Mouse (Mus musculus) heart, embryonic 15.5 days (tissue): ENCODE measurements around the gene Pgls. TPM values are rescaled to one million over a fixed set of nuclear protein-coding genes. Genes with fewer than 3 reads are reported as not detected.
A peak's percentile ranks its signal among the peaks of the same experiment; 100 is the strongest.

Experiments
- ATAC-seq: fragments of 200-750 bp; cut with Nextera tagmentation; replicated peaks from 2 replicates; pipeline ENCODE4 v1.8.0; 2017; ENCODE audit warnings: low read depth, moderate TSS enrichment; ENCODE audit not compliant: insufficient number of reproducible peaks, insufficient read depth, low FRiP score
- H3K27ac ChIP-seq: fragments of 300-500 bp; sonication (generic); 2 replicates; pipeline ENCODE4 v1.5.1; 2015; ENCODE audit warnings: mild to moderate bottlenecking, inconsistent platforms
- H3K27me3 ChIP-seq: fragments of 300-500 bp; sonication (generic); 2 replicates; pipeline ENCODE4 v1.6.1; 2015; ENCODE audit warnings: inconsistent platforms
- H3K36me3 ChIP-seq: fragments of 300-500 bp; sonication (generic); 2 replicates; pipeline ENCODE4 v1.6.1; 2015; ENCODE audit warnings: mild to moderate bottlenecking, inconsistent platforms
- H3K4me1 ChIP-seq: fragments of 300-500 bp; sonication (generic); replicated peaks from 2 replicates; pipeline ENCODE4 v1.6.1; 2015; ENCODE audit warnings: inconsistent platforms
- H3K4me2 ChIP-seq: fragments of 300-500 bp; sonication (generic); 2 replicates; pipeline ENCODE4 v1.6.1; 2015; ENCODE audit warnings: inconsistent platforms, mild to moderate bottlenecking, moderate library complexity
- H3K4me3 ChIP-seq: fragments of 300-500 bp; sonication (generic); 2 replicates; pipeline ENCODE4 v1.5.1; 2015; ENCODE audit warnings: mild to moderate bottlenecking, inconsistent platforms
- H3K9ac ChIP-seq: fragments of 300-500 bp; sonication (generic); 2 replicates; pipeline ENCODE4 v1.6.1; 2015; ENCODE audit warnings: mild to moderate bottlenecking, inconsistent platforms
- H3K9me3 ChIP-seq: fragments of 300-500 bp; sonication (generic); replicated peaks from 2 replicates; pipeline ENCODE4 v1.6.1; 2016; ENCODE audit warnings: inconsistent platforms
- WGBS: fragments of 180-500 bp; shearing (Covaris S2); methylation state at CpG from one replicate; pipeline ENCODE4 v1.1.7; 2015; ENCODE audit warnings: mixed read lengths; 5-methylcytosine and 5-hydroxymethylcytosine counted together
- polyA plus RNA-seq: library from polyadenylated mRNA; unstranded; fragments of >200 nt; fragmentation: Nextera tagmentation; extraction: Ambion mirVana; gene quantifications from 2 replicates; pipeline ENCODE4 v1.2.1, GENCODE M21; 2015

Gene Pgls
- polyA plus RNA-seq, 1 experiment from 2014 or later: 159 TPM

DNA sequence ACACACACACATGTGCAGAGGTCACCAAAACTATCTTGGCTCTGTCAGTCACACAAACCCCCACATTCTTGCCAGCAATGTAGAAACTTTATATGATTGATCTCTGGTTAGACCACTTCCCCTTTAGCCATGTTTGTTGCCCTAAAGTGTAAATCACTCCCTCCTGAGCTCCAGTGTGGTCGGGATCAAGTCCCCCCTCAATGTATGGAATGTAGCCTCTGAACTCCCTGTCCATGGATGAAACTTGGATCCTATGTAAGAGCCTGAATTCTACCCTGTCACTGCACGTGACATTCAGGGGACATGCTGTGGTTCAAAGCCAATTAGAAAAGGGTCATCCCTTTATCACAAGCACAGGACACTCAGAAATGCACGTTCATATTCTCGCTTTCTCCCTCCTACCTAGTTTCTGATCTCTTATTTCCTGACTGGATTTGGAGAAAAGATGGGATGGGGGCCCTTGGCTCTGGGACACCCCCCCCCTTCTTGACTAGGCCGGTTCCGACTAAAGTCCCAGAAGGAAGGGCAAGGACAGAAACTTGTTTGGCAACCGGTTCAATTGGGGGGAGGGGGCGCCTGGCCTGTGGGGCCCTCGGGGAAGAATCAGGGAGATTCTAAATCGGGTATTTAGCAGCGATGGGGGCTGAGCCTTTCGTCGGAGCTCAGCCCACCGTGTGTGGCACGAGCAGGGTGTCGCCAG lies 36.6 kb downstream of the Pgls start:
- 7% methylated on average over 16 of the region's 16 CpGs for WGBS
- peak overlapping the region; percentile 57 for H3K4me3 ChIP-seq
- peaks cover 31% of the 10 kb centered on the region for H3K4me1 ChIP-seq
- ATAC-seq: no peak
- H3K9me3 ChIP-seq: peaks cover 10% of the 10 kb centered on the region
- peak overlapping the region; percentile 95 for H3K4me2 ChIP-seq
- peaks cover 19% of the 10 kb centered on the region for H3K36me3 ChIP-seq
- peak overlapping the region; percentile 63 for H3K9ac ChIP-seq
- peaks cover 34% of the 10 kb centered on the region for H3K27me3 ChIP-seq
- peak overlapping the region; percentile 80 for H3K27ac ChIP-seq

DNA sequence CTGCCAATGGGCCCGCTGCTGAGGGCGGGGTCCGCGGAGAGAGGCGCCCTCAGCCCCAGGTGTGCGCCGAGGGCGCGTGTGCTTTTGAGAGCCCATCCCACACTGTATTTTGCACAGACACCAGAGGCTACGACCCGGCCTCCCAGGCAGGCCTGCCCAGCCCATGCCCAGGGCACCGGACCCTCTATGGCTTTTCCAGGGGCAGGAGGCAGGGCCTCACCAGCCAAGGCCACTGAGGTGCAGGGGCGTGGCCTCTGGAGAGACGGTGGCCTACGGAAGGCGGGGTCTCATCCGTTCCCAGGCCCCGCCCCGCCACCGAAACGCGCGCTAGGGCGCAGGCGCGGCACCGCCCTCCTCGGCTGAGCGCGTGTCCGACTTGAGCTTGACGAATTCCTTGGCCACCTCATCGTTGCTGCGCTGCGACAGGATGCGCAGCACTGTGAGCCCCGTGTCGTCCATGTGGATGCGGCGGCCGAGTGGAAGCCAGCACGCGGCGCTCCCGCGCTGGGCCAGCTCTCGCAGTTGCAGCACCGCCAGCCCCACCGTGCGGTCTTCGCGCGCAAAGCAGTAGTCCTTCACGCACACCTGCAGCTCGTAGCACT lies 37.2 kb downstream of the Pgls start:
- H3K4me3 ChIP-seq: peak overlapping the region; percentile 57
- H3K9ac ChIP-seq: peak overlapping the region; percentile 63
- peak overlapping the region; percentile 80 for H3K27ac ChIP-seq
- 1% methylated on average over 55 of the region's 55 CpGs for WGBS
- peaks cover 7% of the 10 kb centered on the region; the same call in 1 of the 2 replicates for H3K9me3 ChIP-seq
- H3K4me1 ChIP-seq: peaks cover 33% of the 10 kb centered on the region
- peak overlapping the region; percentile 95 for H3K4me2 ChIP-seq
- peaks cover 40% of the 10 kb centered on the region for H3K27me3 ChIP-seq
- H3K36me3 ChIP-seq: peaks cover 13% of the 10 kb centered on the region; the same call in 1 of the 2 replicates
- ATAC-seq: peak; percentile 81

DNA sequence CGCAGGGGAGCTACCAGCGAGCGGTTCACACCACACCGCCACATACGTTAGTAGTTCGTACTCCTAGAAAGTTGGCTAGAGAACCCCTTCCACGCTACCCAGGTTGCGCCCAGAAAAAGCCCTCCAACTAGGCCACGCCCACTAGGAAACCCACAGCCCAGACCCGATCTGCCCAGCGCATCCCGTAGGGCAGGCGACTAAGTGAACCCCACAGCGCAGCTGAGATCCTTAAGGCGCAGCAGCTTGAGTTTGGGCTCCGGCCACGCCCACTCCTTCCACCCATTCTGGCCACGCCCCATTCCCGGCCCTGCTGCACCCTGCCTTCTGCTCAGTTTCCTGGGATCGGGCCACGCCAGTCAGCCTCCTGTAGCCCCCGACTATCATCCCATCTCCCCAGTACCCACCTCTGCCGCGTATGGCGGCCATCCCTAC lies 37.8 kb downstream of the Pgls start:
- no peak overlapping the region for H3K27ac ChIP-seq
- no peak for ATAC-seq
- peak overlapping the region; percentile 42; the same call in 1 of the 2 replicates for H3K9ac ChIP-seq
- peaks cover 46% of the 10 kb centered on the region for H3K27me3 ChIP-seq
- peaks cover 7% of the 10 kb centered on the region; the same call in 1 of the 2 replicates for H3K9me3 ChIP-seq
- peaks cover 7% of the 10 kb centered on the region; the same call in 1 of the 2 replicates for H3K36me3 ChIP-seq
- 8% methylated on average over 25 of the region's 25 CpGs for WGBS
- H3K4me2 ChIP-seq: peak overlapping the region; percentile 95
- peak overlapping the region; percentile 57 for H3K4me3 ChIP-seq
- H3K4me1 ChIP-seq: peaks cover 37% of the 10 kb centered on the region

DNA sequence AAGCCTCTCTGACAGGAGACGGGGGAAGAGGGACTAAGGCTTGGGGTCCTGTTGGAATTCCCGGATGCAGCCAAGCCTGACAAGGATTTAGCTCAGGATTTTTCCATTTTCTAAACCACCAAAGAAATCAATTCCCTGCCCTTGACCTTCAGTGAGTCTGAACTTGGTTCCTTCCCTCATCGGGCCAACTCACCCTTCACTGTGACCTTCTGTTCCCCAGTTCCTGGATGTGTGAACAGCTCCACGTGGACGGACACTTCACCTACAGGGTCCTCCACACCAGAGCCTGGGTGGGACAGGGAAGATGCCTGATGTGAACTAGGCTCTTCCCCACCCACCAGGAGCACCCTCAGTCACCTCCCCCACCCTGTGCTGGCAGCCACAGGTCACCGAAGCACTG lies 38.8 kb downstream of the Pgls start:
- whole genome bisulfite sequencing: 82% methylated on average over 6 of the region's 6 CpGs
- Histone ChIP-seq H3K36me3 (no peaks in the 10 kb centered on the region), H3K9me3 (peaks cover 7% of the 10 kb centered on the region; the same call in 1 of the 2 replicates), H3K27me3 (peaks cover 56% of the 10 kb centered on the region), H3K4me2 (no peak overlapping the region), H3K27ac (no peak overlapping the region), H3K9ac (no peak overlapping the region), H3K4me1 (peaks cover 37% of the 10 kb centered on the region), H3K4me3 (no peak overlapping the region)
- no peak for ATAC-seq

DNA sequence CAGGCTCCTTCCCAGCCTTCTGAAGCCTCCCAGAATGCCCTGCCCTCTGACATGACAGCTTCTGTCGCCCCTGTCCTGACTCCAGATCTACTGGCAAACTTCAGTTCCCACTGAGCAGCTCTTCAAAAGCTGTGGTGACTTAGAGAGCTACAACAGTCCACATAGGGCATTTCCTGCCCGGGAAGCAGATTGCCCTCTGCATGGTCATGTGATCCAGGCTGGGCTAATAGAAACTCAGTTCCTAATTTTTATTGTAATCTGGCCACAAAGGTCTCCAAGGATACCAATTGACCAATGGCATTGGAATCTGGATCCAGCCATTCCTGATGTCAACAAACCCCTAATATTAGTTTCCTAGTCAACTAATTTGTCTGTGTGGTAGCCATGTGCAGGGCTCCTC lies 39.9 kb downstream of the Pgls start:
- WGBS: 59% methylated on average over 2 of the region's 2 CpGs

DNA sequence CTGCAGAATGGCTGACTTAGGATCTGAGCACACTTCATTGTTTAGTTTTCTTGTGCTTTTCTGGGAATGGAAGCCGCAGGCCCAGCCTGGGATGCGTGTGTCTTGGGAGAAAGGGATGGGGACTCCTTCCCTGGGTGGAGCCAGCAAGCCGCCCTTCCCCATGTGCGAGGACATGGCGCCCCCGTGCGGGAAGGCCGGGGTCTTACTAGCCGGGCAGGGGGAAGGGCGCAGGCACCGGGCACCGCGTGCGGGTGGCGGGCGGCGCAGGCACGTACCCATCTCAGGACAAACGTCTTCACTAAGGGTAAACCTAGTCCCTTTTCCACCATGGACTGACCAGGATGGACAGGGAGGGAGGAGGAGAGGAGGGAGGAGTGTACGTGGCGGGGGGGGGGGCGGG lies 41.2 kb downstream of the Pgls start:
- Histone ChIP-seq H3K4me1 (peaks cover 24% of the 10 kb centered on the region), H3K36me3 (no peaks in the 10 kb centered on the region), H3K9ac (no peak overlapping the region), H3K27ac (no peak overlapping the region), H3K4me3 (no peak overlapping the region), H3K4me2 (no peak overlapping the region), H3K27me3 (peaks cover 61% of the 10 kb centered on the region), H3K9me3 (peaks cover 7% of the 10 kb centered on the region; the same call in 1 of the 2 replicates)
- no peak for ATAC-seq
- 21% methylated on average over 18 of the region's 22 CpGs for WGBS

More for the DNA sequence above, 39.9 kb downstream of the Pgls start:
- Histone ChIP-seq H3K4me2 (no peak overlapping the region), H3K9me3 (peaks cover 7% of the 10 kb centered on the region; the same call in 1 of the 2 replicates), H3K9ac (no peak overlapping the region), H3K4me3 (no peak overlapping the region), H3K27me3 (peaks cover 61% of the 10 kb centered on the region), H3K27ac (no peak overlapping the region), H3K36me3 (no peaks in the 10 kb centered on the region), H3K4me1 (peaks cover 36% of the 10 kb centered on the region)
- no peak for ATAC-seq

DNA sequence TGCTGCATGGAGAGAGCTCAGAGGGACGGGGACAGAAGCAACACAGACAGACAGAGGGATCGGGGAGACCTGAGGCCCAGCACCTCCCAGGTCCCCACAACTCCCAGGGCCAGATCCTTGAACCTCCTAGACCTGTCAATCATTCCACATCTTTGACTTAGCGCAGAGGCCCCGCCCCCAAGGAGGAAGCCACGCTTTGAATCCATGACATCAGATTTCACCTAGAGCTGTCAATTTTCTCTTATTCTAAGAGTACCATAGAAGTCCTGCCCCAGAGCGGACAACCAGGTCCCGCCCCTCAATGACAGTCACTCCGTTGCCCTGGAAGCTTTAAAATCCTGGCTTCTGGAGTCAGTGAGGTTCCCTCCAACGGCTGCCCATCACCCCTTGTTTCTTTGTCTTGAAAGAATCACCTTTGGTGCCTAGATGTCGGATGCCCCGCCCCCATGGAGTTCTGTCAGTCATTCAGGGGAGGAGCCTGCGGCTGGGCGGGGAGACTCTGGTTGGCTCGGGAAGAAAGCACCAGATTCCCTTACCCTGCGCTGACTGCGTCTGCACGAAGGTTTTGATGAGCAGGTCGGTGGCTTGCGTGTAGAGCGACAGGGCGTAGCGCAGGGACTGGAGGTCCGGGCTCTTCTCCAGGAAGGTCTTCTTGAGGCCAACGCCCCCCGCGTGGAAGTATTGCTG lies 42.1 kb downstream of the Pgls start:
- H3K36me3 ChIP-seq: no peaks in the 10 kb centered on the region
- H3K9me3 ChIP-seq: peaks cover 7% of the 10 kb centered on the region; the same call in 1 of the 2 replicates
- WGBS: 3% methylated on average over 26 of the region's 26 CpGs
- no peak for ATAC-seq
- peaks cover 14% of the 10 kb centered on the region for H3K4me1 ChIP-seq
- peak overlapping the region; percentile 48 for H3K4me2 ChIP-seq
- H3K27me3 ChIP-seq: peaks cover 61% of the 10 kb centered on the region
- peak overlapping the region; percentile 22 for H3K4me3 ChIP-seq
- H3K27ac ChIP-seq: no peak overlapping the region
- no peak overlapping the region for H3K9ac ChIP-seq

DNA sequence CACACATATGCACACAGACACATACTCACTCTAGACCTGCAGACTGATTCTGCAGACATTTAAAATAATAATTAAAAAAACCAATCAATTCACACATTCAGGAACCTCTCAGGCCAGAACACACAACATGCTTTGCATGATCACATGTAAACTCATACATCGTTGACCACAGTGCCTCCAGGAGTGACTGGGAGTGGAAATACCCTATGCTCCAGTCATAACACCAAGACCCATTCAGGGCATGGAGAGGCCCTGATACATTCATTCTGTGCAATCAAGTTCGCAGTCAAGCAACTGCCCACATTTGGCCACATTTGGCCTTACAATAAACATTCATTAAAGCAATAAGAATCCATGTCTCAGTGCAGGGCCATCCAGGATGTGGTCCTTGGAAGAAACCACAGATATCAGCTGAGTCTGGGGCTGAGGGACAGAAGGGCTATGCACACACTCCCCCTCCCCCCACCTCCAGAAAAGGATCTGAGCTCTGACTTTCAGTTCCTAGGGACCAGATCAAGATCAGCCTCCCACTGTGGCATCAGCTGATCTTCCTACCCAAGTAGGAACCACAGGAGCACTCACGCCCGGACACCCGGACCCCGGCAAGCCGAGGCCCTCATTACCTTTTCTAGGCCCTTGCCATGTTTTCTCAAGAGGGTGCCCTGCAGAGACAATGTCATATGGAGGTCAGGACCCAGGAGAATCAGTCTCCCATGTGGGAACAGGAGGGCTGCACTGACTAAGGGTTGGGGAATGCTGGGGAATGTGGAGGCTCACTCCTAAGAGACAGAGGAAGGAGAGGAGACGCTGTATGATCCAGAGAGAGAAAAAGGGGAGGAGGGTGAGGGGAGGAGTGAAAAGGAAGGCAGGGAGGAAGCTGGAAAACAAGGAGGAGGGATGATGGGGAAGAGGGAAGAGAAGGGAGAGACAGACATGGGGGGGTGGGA lies 45.4 kb downstream of the Pgls start:
- WGBS: 49% methylated on average over 8 of the region's 8 CpGs
- peaks cover 42% of the 10 kb centered on the region for H3K27me3 ChIP-seq
- H3K27ac ChIP-seq: no peak overlapping the region
- no peak overlapping the region for H3K4me2 ChIP-seq
- H3K4me3 ChIP-seq: no peak overlapping the region
- H3K4me1 ChIP-seq: peaks cover 6% of the 10 kb centered on the region
- H3K36me3 ChIP-seq: no peaks in the 10 kb centered on the region
- no peak overlapping the region for H3K9ac ChIP-seq
- H3K9me3 ChIP-seq: peaks cover 7% of the 10 kb centered on the region; the same call in 1 of the 2 replicates
- ATAC-seq: no peak

DNA sequence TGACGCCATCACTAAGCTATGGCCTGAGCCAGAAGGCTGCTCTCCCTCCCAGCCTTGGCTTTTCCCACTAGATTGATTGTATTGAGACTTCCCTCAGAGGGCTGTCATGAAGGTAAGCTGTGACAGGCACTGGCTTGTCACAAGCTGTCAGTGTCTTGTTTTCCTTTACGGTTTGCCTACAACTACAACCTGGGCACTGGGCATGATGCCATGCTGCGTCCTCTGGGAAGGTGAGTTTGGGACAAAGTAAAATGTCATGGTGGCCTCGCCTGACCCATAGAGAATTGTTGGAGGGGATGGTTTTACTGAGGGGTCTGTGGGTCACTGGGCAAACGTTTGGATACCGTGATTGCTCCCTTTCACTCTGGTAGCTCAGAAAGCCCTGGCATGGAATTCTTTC lies 46.3 kb downstream of the Pgls start:
- Histone ChIP-seq H3K9me3 (no peaks in the 10 kb centered on the region), H3K36me3 (no peaks in the 10 kb centered on the region), H3K4me3 (no peak overlapping the region), H3K9ac (no peak overlapping the region), H3K27me3 (peaks cover 37% of the 10 kb centered on the region), H3K27ac (no peak overlapping the region), H3K4me2 (no peak overlapping the region), H3K4me1 (peaks cover 6% of the 10 kb centered on the region)
- WGBS: 73% methylated on average over 6 of the region's 6 CpGs
- ATAC-seq: no peak

DNA sequence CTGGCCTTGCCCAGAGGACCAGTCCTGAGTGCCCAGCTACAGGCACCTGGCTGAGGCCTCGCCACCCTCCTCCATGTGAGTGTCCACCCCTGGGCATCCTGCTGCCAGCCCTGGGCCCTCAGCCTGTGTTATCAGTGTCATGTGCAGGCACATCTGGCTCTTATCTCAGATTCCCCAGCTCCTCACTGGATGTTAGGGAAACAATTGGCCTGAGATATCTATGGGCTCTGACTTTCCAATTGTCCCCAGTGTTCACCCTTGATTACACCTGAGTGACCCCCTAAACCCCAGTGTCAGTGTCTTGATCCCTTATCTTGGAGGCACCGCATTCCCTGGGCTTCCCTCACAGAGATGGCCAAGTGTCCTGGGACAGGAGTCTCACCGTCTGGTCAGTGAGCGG lies 47.3 kb downstream of the Pgls start:
- H3K9me3 ChIP-seq: no peaks in the 10 kb centered on the region
- H3K9ac ChIP-seq: no peak overlapping the region
- WGBS: 76% methylated on average over 4 of the region's 4 CpGs
- H3K27ac ChIP-seq: no peak overlapping the region
- no peak for ATAC-seq
- H3K36me3 ChIP-seq: no peaks in the 10 kb centered on the region
- H3K4me2 ChIP-seq: no peak overlapping the region
- H3K4me3 ChIP-seq: no peak overlapping the region
- peaks cover 2% of the 10 kb centered on the region for H3K4me1 ChIP-seq
- H3K27me3 ChIP-seq: peaks cover 29% of the 10 kb centered on the region
